Mouse (Mus musculus): ENCODE results near the gene Dazap2. TPM values are rescaled to one million over a fixed set of nuclear protein-coding genes. Genes with fewer than 3 reads are reported as not detected.

The Dazap2 gene
- total RNA-seq, 2 experiments from 2014 or later: 108 to 109 TPM

DNA sequence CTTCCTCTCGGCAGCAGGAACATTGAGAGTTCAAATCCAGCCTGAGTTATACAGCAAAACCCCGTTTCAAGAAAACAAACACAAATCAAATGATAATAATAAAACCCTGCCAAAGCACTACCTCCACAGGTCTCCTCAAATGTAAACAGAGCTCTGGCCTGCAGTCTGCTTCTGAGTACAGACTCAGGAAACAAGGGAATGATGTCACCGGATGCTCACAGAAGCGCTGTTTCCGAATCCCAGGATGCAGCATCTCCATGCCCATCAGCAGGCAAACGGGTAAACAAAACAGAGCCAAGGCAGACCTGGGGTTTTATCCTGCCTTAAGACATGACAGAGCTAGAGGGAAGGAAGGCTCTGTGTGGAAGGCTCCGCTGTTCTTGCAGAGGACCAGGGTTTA, 13.6 kb downstream of the Dazap2 start:
- DNase-seq (ENCODE audit: extremely low spot score in 1 of 2, low spot score in 2 of 2): no peak
- intact Hi-C loops (cut with DNase I): no loop called here
- Histone ChIP-seq H3K4me3 (no peak overlapping the region), H3K27ac (no peak overlapping the region)
- no peak for TF ChIP-seq CTCF (IDR thresholded peaks at IDR 0.05)

DNA sequence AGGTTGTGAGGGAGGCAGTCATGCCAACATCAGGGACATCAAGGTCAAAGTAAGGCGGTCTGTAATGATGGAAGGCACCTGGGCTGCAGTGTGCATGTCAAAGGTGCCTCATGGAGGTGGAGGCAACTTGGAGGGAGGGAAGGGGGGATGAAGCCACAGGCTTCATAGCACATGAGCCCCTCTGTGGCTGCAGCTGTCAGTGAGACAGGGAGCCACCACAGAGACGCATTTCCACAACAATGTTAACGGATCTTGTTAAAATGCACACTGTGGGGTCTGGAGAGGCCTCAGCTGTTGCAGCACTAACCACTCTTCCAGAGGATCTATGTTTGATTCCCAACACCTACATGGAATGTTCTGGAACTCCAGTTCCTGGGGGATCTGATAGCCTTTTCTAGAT, 15.0 kb downstream of the Dazap2 start:
- TF ChIP-seq CTCF (IDR thresholded peaks at IDR 0.05): no peak
- intact Hi-C loops (cut with DNase I): no loop called here
- Histone ChIP-seq H3K4me3 (no peak overlapping the region), H3K27ac (no peak overlapping the region)
- DNase-seq (ENCODE audit: extremely low spot score in 1 of 2, low spot score in 2 of 2): no peak

DNA sequence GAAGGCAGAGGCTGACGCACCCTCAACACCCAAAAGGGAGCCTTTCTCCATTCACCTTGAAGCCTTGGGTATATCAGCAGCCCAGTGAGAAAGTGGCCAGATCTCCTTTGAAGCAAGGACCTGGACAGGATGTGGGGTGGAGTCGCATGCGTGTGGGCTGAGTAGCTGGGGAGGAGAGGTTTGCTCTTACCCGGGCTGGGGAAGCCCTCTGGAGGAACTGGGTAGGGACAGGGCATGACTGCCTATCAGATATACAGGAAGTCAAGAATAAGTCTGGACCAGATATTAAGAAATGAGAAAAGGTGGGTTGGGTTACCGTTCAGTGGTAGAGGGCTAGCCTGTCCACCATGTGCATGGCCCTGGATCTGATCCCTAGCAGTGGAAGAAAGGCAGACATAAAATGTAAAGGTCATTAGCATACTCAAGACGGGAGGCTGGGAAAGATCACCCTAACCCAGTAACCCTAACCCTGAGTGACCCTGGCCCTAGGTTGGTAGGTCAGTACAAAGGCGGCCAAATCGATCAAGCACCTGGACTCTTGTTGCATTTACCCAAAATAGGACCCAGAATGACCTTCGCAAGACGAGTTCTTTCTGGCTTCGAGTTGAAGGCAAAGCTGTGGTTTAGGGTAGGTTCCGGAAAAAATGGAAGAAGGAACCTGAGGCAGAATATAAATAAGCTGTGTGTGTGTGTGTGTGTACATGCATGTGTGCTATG, 16.5 kb downstream of the Dazap2 start:
- TF ChIP-seq CTCF (IDR thresholded peaks at IDR 0.05): no peak
- intact Hi-C loops (cut with DNase I): no loop called here
- DNase-seq (ENCODE audit: extremely low spot score in 1 of 2, low spot score in 2 of 2): no peak
- no peak overlapping the region for H3K4me3 ChIP-seq
- H3K27ac ChIP-seq: no peak overlapping the region

- no peak for TF ChIP-seq CTCF (IDR thresholded peaks at IDR 0.05)
- no peak overlapping the region for H3K27ac ChIP-seq
- intact Hi-C loops (cut with DNase I): no loop called here
- no peak overlapping the region for H3K4me3 ChIP-seq
- DNase-seq (ENCODE audit: extremely low spot score in 1 of 2, low spot score in 2 of 2): no peak
Observed at GRCm38 (mm10) chr15:100632323-100632722, 17.2 kb downstream of the Dazap2 start.

DNA sequence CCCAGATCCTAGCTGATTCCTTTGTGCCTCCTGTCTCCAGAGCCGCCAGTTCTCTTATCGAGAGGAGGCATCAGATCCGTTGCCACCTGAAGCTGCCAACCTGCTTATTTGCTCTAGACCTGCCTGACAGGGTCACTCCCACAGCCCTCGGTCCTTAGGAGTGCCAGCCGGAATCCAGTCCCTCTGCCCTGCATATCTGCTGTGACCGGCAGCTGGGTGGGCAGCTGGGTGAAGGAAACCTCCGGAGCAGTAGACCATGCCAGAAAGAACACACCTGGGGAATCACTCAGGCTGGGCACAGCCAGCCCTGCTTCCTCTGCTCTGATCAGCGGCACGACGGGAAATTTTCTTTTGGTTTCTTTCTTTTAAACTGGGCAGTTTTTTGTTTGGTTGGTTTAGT, 18.2 kb downstream of the Dazap2 start:
- intact Hi-C loops (cut with DNase I): no loop called here

GRCm38 (mm10) chr15:100635239-100635638, 20.1 kb downstream of the Dazap2 start:
- intact Hi-C loops (cut with DNase I): loop anchor here (5.0 kb wide), 1 partner anchor 42 kb away; no protein-coding TSS in a partner anchor
- DNase-seq (ENCODE audit: extremely low spot score in 1 of 2, low spot score in 2 of 2): no peak
- TF ChIP-seq CTCF (IDR thresholded peaks at IDR 0.05): no peak

More for the DNA sequence above, 18.2 kb downstream of the Dazap2 start:
- no peak overlapping the region for H3K27ac ChIP-seq
- DNase-seq (ENCODE audit: extremely low spot score in 1 of 2, low spot score in 2 of 2): no peak
- no peak for TF ChIP-seq CTCF (IDR thresholded peaks at IDR 0.05)
- H3K4me3 ChIP-seq: no peak overlapping the region

DNA sequence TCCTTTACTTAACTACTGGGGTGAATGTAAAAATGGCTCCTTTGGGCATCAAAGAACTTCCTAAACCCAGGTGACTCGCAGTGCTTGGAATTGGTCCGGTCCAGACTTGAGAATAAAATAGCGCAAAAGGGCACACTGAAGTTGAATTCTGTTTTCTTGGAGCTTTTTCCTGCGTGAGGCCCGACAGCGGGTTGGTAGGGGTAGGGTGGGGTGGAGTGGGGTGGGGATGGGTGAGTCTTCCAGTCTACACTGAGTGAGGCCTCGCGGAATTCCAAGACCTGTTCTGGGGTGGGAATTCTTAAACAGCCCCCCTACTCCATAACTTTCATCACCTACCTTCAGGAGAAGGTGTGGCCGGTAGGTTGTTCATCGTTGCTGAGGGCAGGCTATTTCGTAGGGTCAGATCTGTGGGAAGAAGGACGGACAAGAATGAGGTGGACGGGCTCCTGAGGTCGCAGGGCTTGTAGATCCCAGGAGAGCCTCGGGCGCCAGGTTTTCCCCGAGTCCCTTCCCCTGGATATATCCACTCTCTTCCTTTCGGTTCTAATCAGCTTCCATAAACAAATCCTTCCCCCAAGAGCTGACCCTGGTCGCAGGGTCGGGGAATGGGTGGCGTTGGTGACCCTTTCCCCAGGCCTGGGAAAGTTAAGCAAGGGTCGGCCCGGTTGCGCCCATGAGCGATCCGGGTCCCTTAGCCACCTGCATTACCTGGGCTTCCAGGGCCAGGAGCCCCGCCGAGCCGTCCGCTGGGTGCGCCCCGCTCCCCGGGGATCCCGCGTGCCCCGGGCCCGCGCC, 20.9 kb downstream of the Dazap2 start:
- intact Hi-C loops (cut with DNase I): loop anchor here (5.0 kb wide), 1 partner anchor 41 kb away; no protein-coding TSS in a partner anchor
- TF ChIP-seq CTCF (IDR thresholded peaks at IDR 0.05): no peak
- H3K4me3 ChIP-seq: peak overlapping the region; percentile 45
- DNase-seq (ENCODE audit: extremely low spot score in 1 of 2, low spot score in 2 of 2): no peak
- H3K27ac ChIP-seq: no peak overlapping the region

More at GRCm38 (mm10) chr15:100635239-100635638, 20.1 kb downstream of the Dazap2 start:
- Histone ChIP-seq H3K27ac (no peak overlapping the region), H3K4me3 (no peak overlapping the region)

DNA sequence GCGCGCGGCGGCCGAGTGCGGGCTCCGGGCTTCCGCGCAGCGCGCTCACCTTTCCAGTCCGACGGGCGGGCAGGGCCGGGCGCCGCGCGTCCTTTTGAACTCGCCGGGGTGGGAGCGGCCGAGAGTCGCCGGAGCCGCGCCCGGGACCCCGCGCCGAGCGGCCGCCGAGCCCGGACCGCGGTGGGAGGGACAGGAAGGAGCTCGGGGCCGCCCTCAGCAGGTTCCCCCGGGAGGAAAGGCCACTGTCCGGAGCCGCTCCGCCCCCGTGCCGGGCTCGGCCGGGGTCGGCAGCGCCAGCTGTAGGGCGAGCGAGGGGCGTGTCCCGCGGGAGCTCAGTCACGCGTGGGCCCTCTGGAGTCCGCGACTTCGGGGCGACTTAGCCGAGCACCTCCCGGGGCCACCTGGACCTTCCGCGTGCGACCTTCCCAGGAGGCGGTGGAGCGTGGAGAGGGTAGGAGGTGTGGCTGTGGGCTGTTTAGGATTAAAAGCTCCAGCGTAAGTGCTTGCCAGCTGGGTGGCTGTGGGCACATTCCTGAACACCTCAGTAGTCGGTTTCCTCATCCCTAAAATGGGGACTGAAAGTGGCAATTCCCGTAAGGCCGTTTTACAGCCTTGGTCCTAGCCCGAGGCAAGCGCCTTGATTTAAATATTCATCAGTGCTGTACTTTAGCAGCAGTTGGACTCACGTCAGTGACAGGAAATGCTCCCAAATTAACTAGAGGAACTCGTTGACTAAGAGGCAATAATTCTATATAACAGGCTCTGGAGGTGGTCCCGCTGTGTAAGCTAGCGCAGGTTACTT, 21.8 kb downstream of the Dazap2 start, which contains the start of gene Smagp:
Gene Smagp, minus strand, starts transcription at position 241 of the 802 bp plus-strand sequence.
- no peak within 1 kb of the TSS for H3K27ac ChIP-seq
- H3K4me3 ChIP-seq: peak within 1 kb of the TSS; percentile 45
- intact Hi-C loops (cut with DNase I): loop anchor here (5.0 kb wide), 1 partner anchor 40 kb away; no protein-coding TSS in a partner anchor
- TF ChIP-seq CTCF (IDR thresholded peaks at IDR 0.05): no peak
- DNase-seq (ENCODE audit: extremely low spot score in 1 of 2, low spot score in 2 of 2): no peak

DNA sequence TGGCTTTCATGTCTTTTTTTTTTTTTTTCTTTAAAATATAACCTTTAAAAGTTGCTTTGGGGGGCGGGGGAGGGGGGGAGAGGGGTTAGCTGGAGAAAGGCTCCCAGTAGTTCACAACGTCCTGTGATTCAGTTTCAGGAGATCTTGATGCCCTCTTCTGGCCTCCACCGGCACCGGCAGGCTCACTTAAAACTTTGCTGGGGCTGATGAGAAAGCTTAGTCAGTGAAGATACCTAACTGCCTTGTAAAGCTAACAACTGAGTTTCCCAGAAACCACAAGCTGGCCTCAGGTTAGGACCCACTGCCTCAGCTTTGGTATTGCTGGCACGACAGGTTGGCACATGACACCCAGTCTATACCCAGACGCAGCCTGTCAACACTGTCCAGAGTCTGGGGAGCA, 22.5 kb downstream of the Dazap2 start:
- TF ChIP-seq CTCF (IDR thresholded peaks at IDR 0.05): peak; percentile 43
- intact Hi-C loops (cut with DNase I): loop anchor here (5.0 kb wide), 1 partner anchor 40 kb away; no protein-coding TSS in a partner anchor

DNA sequence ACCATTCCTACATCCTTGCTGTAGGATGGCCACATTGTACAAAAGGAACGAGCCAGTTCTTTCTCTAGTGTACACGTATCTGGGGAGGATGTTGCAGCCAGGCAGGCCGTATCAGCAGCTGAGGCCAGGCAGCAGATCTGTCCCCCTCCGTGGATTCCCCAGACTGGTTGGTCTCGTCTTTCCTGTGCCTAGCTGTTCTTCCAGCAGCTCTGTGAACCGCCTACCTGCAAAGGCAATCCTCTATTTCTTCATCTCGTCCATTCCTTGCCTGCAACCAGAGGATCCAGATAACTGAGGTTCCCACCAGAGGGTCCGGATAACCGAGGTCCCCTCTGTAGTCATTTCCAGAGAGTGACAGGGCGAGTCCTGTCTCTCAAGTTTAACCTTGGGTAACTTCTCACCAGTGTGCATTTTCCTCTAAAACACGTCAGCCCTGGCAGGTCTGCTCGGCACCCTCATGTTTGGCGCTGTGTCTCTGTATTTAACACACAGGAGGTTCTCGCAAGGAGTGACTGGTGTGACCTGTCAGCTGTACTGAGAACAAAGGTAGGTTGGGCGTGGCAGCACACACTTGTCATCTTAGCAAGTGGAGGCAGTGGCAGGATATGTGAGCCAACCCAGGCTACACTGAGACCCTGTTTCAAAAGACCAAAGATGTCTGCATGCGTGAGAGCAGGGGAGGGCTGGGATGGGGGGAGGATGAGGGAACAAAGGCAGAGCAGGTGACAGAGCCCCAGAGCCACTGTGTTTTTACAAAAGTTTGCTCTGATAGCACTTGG, 25.0 kb downstream of the Dazap2 start:
- no peak for DNase-seq (ENCODE audit: extremely low spot score in 1 of 2, low spot score in 2 of 2)
- H3K27ac ChIP-seq: no peak overlapping the region
- TF ChIP-seq CTCF (IDR thresholded peaks at IDR 0.05): no peak
- H3K4me3 ChIP-seq: no peak overlapping the region
- intact Hi-C loops (cut with DNase I): loop anchor here (5.0 kb wide), 1 partner anchor 37 kb away; no protein-coding TSS in a partner anchor

More for the DNA sequence above, 22.5 kb downstream of the Dazap2 start:
- peak in 1 of 2 experiments; percentile 15 for DNase-seq (ENCODE audit: extremely low spot score in 1 of 2, low spot score in 2 of 2)
- H3K27ac ChIP-seq: no peak overlapping the region
- no peak overlapping the region for H3K4me3 ChIP-seq

Data from left cerebral cortex, adult 2 months (tissue).